Mouse (Mus musculus): ENCODE data around the gene Mapt. TPM values are rescaled to one million over a fixed set of nuclear protein-coding genes. Genes with fewer than 3 reads are reported as not detected.

The Mapt gene
- total RNA-seq (2014; rRNA removed) (473 and 516 TPM in 2 replicates), polyA plus RNA-seq (2015; fragmentation: Nextera tagmentation; extraction: Ambion mirVana) (966 and 1,028 TPM in 2 replicates)

DNA sequence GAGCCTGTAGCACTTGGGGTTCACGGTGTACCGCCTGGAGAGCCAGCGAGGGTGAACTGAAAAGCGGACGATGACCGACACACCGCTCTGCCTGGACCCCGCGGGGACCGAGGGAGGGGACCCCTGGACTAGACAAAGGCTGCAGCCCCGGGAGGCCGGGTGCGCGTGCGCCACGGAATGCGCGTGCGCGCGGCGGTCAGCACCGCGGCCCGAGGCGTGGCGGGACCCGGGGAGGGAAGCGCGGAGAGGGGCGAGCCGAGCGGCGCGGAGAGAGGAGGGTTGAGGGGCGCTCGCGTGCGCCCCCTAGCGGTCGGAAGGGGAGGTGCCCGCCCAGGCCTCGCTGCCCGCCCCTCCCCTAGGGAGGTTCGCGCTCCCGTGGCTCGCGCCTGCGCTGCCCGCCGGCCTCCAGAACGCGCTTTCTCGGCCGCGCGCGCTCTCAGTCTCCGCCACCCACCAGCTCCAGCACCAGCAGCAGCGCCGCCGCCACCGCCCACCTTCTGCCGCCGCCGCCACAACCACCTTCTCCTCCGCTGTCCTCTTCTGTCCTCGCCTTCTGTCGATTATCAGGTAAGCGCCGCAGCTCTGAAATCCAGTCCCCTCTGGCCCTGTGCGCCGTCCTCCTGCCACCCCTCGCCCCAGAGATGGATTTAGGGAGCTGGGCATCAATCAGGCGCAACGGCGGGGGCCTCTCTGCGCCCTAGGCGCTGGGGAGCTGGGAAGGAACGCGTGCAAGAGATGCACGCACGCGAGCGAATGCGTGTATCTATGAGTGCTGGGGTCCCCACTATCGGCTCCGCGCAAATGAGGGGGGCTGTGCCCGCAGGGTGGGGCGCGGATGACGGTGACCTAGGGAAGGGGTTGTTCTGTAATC is at the start of gene Mapt:
Mapt (plus strand) TSS at position 350 of the 871 bp plus-strand sequence.
- 1% methylated on average over 83 of the region's 94 CpGs for WGBS
- peak; percentile 96 for DNase-seq (ENCODE audit: low spot score)
- TF ChIP-seq CTCF (IDR thresholded peaks at IDR 0.05; ENCODE audit: low read depth), result peak; percentile 70
- Histone ChIP-seq H3K27ac (peak within 1 kb of the TSS; percentile 99), H3K36me3 (ENCODE audit: insufficient read depth, low read length) (no peaks in the 10 kb centered on the region), H3K27me3 (ENCODE audit: insufficient read depth, low read length) (no peaks in the 10 kb centered on the region), H3K4me1 (ENCODE audit: insufficient read depth, low read length) (peaks cover 5% of the 10 kb centered on the region), H3K9me3 (ENCODE audit: low read length) (no peaks in the 10 kb centered on the region), H3K9ac (replicated peaks; ENCODE audit: low read length) (peak within 1 kb of the TSS; percentile 96), H3K4me3 (ENCODE audit: low read length) (peak within 1 kb of the TSS; percentile 86), H3K4me2 (ENCODE audit: low read depth, low read length) (peak within 1 kb of the TSS; percentile 88)
- ATAC-seq, result peak; percentile 86

DNA sequence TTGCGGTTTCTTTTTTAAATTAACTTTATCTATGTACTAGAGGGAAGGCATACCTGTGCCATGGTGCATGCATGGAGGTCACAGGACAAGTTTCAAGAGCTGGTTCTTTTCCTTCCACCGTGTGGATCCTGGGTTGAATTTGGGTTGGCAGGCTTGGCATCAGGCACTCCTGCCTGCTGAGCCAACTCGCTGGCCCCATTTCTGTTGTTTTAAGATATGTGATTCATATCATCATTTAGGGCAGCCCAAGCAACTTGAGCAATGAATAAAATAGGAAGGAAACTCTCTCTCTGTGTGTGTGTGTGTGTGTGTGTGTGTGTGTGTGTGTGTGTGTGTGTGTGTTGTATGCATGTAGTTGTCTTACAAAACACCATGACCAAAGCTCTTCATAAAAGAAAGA is 49.0 kb upstream of the Mapt start:
- Histone ChIP-seq H3K4me1 (ENCODE audit: insufficient read depth, low read length) (no peaks in the 10 kb centered on the region), H3K27me3 (ENCODE audit: insufficient read depth, low read length) (no peaks in the 10 kb centered on the region), H3K9me3 (ENCODE audit: low read length) (no peaks in the 10 kb centered on the region), H3K4me3 (ENCODE audit: low read length) (no peak overlapping the region), H3K27ac (no peak overlapping the region), H3K36me3 (ENCODE audit: insufficient read depth, low read length) (no peaks in the 10 kb centered on the region), H3K9ac (replicated peaks; ENCODE audit: low read length) (no peak overlapping the region), H3K4me2 (ENCODE audit: low read depth, low read length) (no peak overlapping the region)
- no peak for DNase-seq (ENCODE audit: low spot score)
- TF ChIP-seq CTCF (IDR thresholded peaks at IDR 0.05; ENCODE audit: low read depth), result no peak
- WGBS, result 82% methylated on average over 3 of the region's 3 CpGs
- no peak for ATAC-seq

GRCm38 (mm10) chr11:104186135-104186836 is 44.9 kb upstream of the Mapt start, which contains the start of gene Sppl2c:
Gene Sppl2c (plus strand): TSS chr11:104186327.
- no peaks in the 10 kb centered on the region for H3K36me3 ChIP-seq (ENCODE audit: insufficient read depth, low read length)
- H3K9ac ChIP-seq (replicated peaks; ENCODE audit: low read length), result no peak within 1 kb of the TSS
- no peak within 1 kb of the TSS for H3K4me3 ChIP-seq (ENCODE audit: low read length)
- ATAC-seq (peak; percentile 27; the same call in 1 of the 2 replicates), DNase-seq (ENCODE audit: low spot score) (no peak)
- H3K27ac ChIP-seq, result no peak within 1 kb of the TSS
- H3K9me3 ChIP-seq (ENCODE audit: low read length), result no peaks in the 10 kb centered on the region
- H3K27me3 ChIP-seq (ENCODE audit: insufficient read depth, low read length), result no peaks in the 10 kb centered on the region
- TF ChIP-seq CTCF (IDR thresholded peaks at IDR 0.05; ENCODE audit: low read depth), result no peak
- WGBS, result 79% methylated on average over 13 of the region's 13 CpGs
- no peak within 1 kb of the TSS for H3K4me2 ChIP-seq (ENCODE audit: low read depth, low read length)
- no peaks in the 10 kb centered on the region for H3K4me1 ChIP-seq (ENCODE audit: insufficient read depth, low read length)

GRCm38 (mm10) chr11:104186837-104187150 is 44.4 kb upstream of the Mapt start:
- DNase-seq (ENCODE audit: low spot score) (no peak), ATAC-seq (no peak)
- Histone ChIP-seq H3K27ac (no peak overlapping the region), H3K4me2 (ENCODE audit: low read depth, low read length) (no peak overlapping the region), H3K9ac (replicated peaks; ENCODE audit: low read length) (no peak overlapping the region), H3K9me3 (ENCODE audit: low read length) (no peaks in the 10 kb centered on the region), H3K27me3 (ENCODE audit: insufficient read depth, low read length) (no peaks in the 10 kb centered on the region), H3K4me1 (ENCODE audit: insufficient read depth, low read length) (no peaks in the 10 kb centered on the region), H3K4me3 (ENCODE audit: low read length) (no peak overlapping the region), H3K36me3 (ENCODE audit: insufficient read depth, low read length) (no peaks in the 10 kb centered on the region)
- WGBS, result 85% methylated on average over 9 of the region's 9 CpGs
- TF ChIP-seq CTCF (IDR thresholded peaks at IDR 0.05; ENCODE audit: low read depth), result no peak

- DNase-seq (ENCODE audit: low spot score) (no peak), ATAC-seq (no peak)
- Histone ChIP-seq H3K36me3 (ENCODE audit: insufficient read depth, low read length) (no peaks in the 10 kb centered on the region), H3K27ac (no peak overlapping the region), H3K27me3 (ENCODE audit: insufficient read depth, low read length) (no peaks in the 10 kb centered on the region), H3K4me3 (ENCODE audit: low read length) (no peak overlapping the region), H3K9me3 (ENCODE audit: low read length) (no peaks in the 10 kb centered on the region), H3K4me2 (ENCODE audit: low read depth, low read length) (no peak overlapping the region), H3K4me1 (ENCODE audit: insufficient read depth, low read length) (no peaks in the 10 kb centered on the region), H3K9ac (replicated peaks; ENCODE audit: low read length) (no peak overlapping the region)
- 92% methylated on average over 10 of the region's 10 CpGs for WGBS
- no peak for TF ChIP-seq CTCF (IDR thresholded peaks at IDR 0.05; ENCODE audit: low read depth)
Observed at GRCm38 (mm10) chr11:104187766-104188165, 43.4 kb upstream of the Mapt start.

DNA sequence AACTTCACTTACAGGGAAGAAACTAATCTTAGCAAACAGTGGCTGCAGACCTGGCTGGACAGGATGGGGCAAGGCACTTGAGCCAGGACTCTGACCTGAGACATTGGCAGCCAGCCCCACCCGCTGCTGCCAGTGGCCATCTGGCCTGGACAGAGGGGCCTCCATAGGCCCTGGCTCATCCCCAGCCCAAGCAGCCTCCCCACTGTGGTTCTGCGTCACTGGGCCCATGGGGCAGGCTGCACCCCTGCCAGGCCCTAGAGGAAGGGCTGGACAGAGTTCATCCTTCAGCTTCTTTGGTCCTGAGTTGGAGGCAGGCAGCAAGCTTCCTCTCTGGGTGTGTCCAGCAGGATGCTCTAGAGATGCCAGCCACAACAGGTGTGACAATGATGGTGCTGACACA is 41.2 kb upstream of the Mapt start:
- 49% methylated on average over 2 of the region's 2 CpGs for WGBS
- ATAC-seq, result no peak
- H3K4me1 ChIP-seq (ENCODE audit: insufficient read depth, low read length), result no peaks in the 10 kb centered on the region
- TF ChIP-seq CTCF (IDR thresholded peaks at IDR 0.05; ENCODE audit: low read depth), result no peak
- H3K4me2 ChIP-seq (ENCODE audit: low read depth, low read length), result no peak overlapping the region
- no peaks in the 10 kb centered on the region for H3K36me3 ChIP-seq (ENCODE audit: insufficient read depth, low read length)
- no peaks in the 10 kb centered on the region for H3K27me3 ChIP-seq (ENCODE audit: insufficient read depth, low read length)
- H3K27ac ChIP-seq, result no peak overlapping the region
- no peak overlapping the region for H3K4me3 ChIP-seq (ENCODE audit: low read length)
- DNase-seq (ENCODE audit: low spot score), result no peak
- H3K9ac ChIP-seq (replicated peaks; ENCODE audit: low read length), result no peak overlapping the region
- H3K9me3 ChIP-seq (ENCODE audit: low read length), result no peaks in the 10 kb centered on the region
